Mouse (Mus musculus) CH12.LX (cell line): Measurements from ENCODE around the gene Nr5a2.

Experiments
- CTCF ChIP-seq, 2 experiments: IDR thresholded peaks in 1 of 2; conservative IDR thresholded peaks in 1 of 2; 2 replicates each; pipeline ENCODE4 v1.5.1; 2011 to 2012; ENCODE audit warnings: low read depth in 2 of 2, low read length in 2 of 2, improper control_type of control experiment in 1 of 2, inconsistent platforms in 1 of 2, mild to moderate bottlenecking in 1 of 2, moderate library complexity in 1 of 2
- E2F4 ChIP-seq: IDR thresholded peaks from 2 replicates; pipeline ENCODE4 v1.6.1; 2011; ENCODE audit warnings: low read depth, low read length, improper control_type of control experiment; ENCODE audit not compliant: insufficient replicate concordance
- ETS1 ChIP-seq: conservative IDR thresholded peaks from 2 replicates; pipeline ENCODE4 v1.6.1; 2012; ENCODE audit warnings: low read depth, mild to moderate bottlenecking, inconsistent platforms, low read length, improper control_type of control experiment, moderate library complexity
- MEF2A ChIP-seq: IDR thresholded peaks from 2 replicates; pipeline ENCODE4 v1.6.1; 2014; ENCODE audit warnings: low read depth, mild to moderate bottlenecking, inconsistent platforms, low read length, improper control_type of control experiment, borderline replicate concordance
- POLR2AphosphoS2 ChIP-seq: IDR thresholded peaks from 2 replicates; pipeline ENCODE4 v1.6.1; 2011; ENCODE audit warnings: low read depth, low read length, improper control_type of control experiment

- no peak for TF ChIP-seq CTCF (conservative IDR thresholded peaks at IDR 0.05 in 1 of 2, IDR thresholded peaks at IDR 0.05 in 1 of 2; ENCODE audit: low read depth in 2 of 2, low read length in 2 of 2)
- no peak for TF ChIP-seq E2F4
- no peak for TF ChIP-seq POLR2AphosphoS2
- no peak for TF ChIP-seq MEF2A
- TF ChIP-seq ETS1, result no peak
These were observed 29.2 kb downstream of the Nr5a2 start for GRCm38 (mm10) chr1:136931026-136931425.
